Mouse (Mus musculus) CD4-positive helper T cell, adult 2 months (primary cell): ENCODE data around the gene Dnajc5.

Experiments used
- DNase-seq: peaks from one replicate; pipeline ENCODE4 v3.0.0-alpha.2; 2012; ENCODE audit warnings: low read depth, missing footprints, low spot score

Dnajc5 gene

DNA sequence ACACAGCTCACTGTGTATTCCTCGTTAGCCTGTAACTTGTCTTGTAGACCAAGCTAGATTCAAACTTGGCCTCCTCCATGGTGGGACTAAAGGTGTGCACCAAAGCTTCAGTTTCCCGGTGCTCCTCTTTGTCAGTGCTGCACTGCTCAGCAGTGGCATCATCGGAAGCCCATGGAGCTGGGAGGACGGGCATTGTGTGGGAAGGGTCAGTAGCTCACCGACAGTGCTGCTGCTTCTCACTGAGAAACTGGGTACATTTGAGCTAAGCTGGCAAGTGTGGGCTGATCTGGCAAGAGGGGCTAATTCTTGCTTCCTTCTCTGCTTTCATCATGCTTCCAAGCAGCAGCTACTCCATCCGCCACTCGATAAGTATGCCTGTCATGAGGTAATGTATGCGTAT is 9.1 kb upstream of the Dnajc5 start:
- DNase-seq, result no peak

DNA sequence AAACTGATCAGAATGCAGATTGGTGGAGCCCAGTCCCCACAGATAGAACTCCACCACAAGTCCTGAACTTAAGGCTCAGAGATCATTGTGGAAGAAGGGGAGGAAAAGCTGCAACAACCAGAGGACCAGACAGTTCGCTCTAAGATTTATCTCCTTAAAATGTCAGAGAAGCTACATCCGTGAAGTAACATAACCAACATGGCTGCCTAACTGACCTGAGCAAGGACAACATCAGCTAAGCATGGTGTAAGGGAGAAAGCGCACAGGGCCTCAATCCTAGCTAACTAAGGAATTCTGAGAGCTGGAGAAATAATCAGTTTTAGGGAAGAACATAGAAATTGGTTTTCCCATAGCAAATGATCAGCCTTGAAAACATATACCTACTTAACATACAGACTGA is 1.1 kb upstream of the Dnajc5 start:
- DNase-seq, result no peak

DNA sequence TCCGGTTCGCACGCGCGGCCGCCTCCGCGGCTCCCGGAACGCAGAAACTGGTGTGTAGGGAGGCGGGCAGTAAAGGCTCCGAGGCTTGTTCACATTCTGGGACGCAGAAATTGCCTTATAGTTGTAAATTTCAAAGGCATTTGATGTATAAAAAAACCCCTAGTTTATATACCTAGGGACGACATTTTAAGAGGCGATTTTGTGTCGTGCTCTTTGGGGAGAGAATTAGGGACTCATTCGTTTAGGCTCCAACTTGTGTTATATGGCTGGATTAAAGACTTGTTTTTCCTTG is 597 bp downstream of the Dnajc5 start:
- DNase-seq, result no peak

DNA sequence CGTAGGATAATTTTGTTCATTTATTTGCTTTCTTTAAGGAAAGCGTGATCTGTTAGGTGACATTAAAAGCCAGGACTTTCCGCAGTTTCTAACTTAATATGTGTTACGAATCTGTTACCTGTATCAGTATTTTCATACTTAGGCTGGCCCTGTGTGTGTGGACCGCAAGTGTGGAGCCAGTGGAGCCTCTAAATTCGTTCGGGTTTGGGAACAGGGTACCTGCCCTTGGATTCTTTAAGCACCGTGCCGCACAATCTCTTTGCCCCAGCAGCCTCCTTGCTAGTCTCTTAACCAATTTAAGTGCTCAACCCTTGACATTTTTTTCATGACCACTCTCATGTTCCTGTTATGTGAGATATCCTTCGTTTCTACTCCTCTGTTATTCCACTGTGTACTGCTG is 1.2 kb downstream of the Dnajc5 start:
- no peak for DNase-seq

DNA sequence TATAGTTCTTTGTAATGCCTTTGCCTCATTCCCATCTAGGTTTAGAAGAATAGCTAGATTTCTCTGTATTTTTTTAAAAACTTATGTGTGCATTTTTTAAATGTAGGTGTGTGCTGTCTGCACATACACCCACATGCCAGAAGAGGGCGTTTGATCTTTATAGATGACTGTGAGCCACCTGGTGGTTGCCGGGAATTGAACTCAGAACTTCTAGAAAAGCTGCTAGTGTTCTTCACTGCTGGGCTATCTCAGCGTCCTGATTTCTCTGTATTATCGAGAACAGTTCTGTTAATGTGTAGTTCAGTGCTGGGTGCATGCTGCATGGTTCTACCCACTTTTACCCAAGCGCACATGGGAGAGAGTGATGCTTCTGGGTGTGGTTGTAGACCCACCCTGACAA is 2.5 kb downstream of the Dnajc5 start:
- peak; percentile 73 for DNase-seq

DNA sequence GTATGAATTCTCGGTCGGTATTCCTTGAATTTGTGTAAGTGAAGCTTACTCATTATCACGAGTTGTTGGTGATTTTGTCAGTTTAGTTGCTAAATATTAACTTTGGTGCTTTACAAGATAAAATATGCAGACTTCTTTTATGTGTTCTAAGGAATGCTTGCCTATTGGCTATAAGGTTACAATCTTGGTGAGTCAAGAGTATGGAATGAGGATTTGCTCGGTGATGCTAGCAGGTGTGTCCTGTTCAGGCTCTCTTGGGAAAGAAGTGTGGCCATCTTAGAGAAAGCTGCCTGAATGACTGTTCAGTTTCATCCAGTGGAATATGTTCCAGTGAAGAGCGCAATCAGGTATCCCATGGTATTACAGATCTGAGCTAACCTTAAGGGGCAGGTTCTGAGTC is 5.2 kb downstream of the Dnajc5 start:
- DNase-seq, result no peak

DNA sequence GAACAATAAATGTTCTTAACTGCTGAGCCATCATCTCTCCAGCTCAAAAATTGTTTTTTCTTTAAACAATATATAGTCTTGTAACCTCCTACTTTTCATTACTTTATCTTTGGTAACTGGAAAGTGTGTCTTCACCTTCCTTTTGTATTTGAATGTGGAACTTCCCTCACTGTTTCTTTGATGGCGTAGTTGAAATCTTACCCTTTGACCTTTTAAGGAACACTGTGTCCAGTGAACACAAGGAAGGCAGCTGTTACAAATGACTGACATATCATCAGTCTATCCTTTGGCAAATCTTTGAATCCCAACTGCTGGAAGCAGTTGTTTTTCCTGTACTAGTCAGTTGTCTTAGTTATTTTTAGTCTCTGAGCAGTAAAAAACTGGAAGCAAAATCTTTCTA is 8.8 kb downstream of the Dnajc5 start:
- DNase-seq, result no peak

DNA sequence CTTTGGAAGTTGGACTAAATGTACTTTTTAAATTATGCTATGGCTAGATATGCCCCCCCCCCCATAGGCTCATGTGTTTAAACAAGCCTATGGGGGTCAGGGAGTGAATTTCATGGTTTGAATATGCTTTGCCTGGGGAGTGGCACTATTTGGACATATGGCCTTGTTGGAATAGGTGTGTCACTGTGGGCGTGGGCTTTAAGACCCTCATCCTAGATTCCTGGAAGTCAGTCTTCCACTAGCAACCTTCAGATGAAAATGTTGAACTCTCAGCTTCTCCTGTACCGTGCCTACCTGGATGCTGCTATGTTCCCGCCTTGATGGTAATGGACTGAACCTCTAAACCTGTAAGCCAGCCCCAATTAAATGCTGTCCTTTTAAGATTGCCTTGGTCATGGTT is 12.3 kb downstream of the Dnajc5 start:
- DNase-seq, result no peak

DNA sequence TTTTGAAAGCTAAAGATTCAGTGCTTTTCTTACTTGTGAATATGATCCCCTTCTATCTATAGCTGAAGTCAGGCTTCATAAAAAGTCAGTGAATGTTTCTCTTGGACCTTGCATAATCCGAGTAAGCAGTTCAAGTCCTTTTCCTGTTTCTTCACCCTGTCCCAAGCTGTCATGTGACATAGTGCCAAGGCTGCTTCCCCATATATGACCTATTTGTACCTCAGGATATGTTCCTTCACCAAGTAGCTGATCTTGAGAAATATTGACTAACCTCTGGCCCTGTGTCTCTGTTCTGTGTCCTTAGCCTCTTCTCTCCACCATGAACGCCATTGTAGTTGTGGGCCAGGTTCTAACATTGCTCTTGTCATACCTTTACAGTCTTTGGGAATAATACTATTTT is 16.1 kb downstream of the Dnajc5 start:
- DNase-seq, result no peak

DNA sequence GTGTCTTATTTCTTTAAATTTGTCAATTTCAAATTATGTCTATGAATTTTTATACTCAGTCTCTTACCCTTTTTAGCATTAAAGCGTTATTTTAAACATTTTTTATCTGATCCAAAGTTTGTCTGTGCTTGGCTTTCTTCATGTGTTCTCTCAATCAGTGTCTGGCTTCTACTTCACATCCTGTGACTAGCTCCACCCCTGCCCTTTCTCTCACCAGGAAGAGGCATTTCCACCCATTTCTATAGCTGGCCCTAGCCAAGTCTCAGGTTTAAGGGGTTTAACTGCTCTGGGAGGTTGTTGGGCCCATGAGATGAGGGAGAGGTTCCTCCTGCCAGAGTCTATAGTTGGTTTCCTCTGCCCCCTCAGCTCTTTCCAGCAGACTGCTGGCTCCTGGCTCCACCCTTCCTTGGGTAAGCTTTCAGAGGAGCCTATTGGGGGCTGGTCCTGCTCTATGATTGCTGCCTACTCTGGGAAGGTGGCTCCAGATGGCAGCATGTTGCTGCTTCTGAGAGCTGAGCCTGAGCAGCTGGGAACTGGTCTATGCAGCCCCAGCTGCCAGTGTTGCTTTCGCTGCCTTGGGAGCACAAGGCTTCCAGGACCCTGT is 17.3 kb downstream of the Dnajc5 start:
- no peak for DNase-seq

DNA sequence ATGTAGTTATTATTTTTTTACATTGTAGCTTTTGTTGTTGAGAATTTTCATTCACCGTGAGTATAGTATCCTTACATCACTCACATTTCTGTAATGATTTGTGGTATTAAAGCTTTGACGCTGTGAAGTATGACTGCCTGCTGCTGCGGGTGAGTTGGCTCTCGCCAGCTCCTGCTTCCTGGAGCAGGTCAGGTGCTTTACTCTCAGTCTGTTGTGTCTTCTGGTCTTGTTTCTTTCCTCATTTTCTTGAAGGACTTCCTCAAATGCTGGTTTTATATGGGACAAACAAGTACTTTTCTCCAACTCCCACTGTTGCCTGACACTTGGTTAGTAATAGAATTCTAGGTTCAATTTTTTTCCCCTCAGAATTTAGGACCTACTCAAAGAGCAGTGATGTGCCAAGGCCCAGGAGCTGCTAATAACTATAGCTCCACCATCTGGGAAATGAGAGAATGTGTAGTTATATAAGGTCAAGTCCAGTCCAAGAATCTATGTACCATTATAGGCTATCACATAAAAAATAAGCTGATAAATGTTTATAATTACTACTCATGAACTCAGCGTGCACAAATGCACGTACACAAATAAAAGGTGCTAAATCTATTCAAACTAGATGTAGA is 21.6 kb downstream of the Dnajc5 start:
- no peak for DNase-seq

DNA sequence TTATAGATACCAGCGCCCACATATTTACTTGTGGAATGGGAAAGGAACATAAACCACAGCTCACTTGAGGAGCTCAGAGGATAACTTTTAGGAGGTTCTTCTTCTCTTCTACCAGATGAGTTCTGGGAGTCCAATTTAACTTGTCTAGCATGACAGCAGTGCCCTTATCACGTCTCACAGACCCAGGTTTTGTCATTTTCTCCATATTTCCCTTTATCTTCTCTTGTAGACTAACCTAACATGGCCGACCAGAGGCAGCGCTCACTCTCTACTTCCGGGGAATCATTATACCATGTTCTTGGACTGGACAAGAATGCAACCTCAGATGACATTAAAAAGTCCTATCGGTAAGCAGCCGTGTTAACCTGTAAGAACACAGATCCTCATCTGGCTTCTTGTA is 25.9 kb downstream of the Dnajc5 start:
- DNase-seq, result no peak

DNA sequence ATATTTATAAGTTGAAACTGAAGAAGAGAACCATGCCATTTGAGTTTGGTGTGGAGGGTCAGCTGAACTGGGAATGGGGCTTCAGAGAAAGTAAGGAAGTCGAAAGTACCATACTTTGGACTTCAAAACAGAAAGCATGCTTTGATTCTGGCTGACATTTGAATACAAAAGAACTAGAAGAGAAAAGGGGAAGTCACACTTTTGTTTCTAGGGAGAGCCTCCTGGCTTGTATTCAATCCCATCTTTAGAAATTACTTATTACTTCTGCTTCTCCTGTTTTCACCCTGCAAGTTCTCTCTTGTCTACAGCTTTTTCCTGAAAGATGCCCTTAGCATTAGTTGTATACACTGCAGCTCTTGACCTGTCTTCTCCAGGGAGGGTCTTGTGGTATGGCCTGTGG is 27.9 kb downstream of the Dnajc5 start:
- no peak for DNase-seq

DNA sequence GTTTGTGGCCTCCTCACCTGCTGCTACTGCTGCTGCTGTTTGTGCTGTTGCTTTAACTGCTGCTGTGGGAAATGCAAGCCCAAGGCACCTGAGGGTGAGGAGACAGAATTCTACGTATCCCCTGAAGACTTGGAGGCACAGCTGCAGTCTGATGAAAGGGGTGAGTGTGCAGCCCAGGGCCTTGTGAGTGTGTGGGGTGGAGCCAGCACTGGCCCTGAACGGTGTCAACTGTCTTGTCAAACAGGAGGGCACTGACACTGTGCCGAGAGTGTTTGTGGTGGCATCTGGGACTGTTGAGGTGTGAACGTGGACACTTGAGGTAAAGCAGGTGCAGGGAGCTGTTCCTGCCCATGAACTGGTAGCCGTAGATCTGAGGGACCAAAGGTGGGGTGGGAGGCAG is 28.4 kb downstream of the Dnajc5 start:
- no peak for DNase-seq

DNA sequence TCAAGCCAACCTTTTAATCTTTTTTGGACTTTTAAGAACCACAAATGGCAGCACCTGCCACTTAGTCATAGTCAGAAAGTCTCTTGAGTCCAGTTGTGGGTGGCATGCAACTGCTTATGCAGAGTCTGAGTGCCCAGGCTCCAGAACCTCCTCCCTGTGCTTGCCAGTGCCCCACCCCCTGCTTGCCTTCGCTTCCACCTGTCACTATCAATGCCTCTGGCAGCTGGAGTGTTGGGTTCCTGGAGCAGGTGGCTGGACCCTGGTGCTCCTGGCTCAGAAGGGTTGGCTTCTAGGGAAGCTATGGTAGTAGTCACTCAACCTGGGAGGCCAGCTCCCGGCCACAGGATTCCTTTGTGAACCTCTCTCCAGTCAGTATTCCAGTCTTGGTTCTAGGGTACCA is 29.9 kb downstream of the Dnajc5 start:
- no peak for DNase-seq

DNA sequence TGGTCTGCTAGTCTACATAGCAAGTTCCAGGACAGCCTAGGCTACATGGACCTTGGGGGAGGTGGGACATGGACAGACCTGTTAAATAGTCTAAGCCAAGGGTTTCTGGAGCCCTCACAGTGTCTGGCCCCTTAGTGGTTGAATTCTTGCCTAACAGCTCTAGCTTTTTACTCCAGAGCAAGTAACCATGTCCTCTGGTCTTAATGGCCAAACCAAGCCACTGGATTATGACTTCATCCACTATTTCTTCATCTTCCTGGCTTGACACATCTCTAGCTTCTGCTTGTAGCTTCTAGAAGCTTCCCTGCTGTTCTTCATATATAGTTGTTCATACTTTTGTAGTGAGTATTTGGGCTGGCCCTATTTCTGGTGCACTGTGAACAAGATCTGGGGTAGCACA is 33.5 kb downstream of the Dnajc5 start:
- DNase-seq, result no peak

DNA sequence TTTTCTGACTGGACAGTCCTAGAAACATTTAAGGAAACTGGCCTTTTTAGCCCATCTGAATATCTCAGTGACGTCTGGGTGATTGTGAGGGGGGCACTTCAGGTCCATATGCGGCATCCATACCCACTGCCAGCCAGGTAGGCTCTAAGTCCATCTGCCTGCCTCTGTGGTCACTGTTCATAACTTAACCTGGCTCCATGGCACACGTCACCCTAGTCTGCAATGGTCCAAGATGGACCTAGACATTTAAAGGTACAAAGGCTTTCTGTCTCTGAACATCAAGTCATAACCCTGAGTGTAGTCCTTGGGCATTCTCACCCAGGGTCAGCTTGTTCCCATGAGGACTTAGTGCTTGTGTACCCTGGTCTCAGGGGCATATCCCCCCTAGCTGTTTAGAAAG is 47.1 kb downstream of the Dnajc5 start:
- DNase-seq, result no peak

DNA sequence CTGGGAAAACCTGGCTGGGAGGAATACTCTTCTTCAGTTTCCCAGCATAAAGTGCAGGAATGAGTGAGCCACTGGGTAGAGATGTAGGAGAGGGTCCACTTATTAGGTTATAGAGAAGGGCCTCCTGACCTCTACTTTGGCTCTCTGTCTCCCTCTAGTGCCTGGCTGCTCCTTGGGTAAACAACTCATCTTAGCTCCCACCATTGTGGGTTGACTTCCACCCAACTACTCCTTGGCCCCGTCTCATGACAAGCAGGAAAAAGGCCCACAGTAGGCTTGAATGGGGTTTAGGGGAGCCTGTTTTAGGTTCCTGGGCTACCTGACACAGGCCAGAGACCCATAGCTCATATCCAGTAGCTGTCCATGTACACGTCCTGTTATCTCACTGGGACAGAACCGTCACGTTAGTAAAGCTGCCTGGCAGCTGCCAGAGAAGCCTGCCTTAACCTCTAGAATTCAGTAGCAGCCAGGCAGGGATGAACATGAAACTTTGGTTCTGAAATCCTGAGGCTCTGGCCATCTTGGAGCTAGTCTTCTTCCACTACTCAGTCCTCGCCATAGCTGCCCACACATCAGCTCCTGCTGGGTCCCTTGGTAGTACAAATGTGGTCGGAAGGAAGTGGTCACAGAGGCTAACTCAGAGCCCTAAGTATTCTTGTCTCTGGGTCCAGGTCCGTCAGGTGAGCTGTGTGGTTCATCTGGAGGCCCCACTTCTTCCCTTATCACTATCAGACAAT is 48.2 kb downstream of the Dnajc5 start:
- peak; percentile 59 for DNase-seq

DNA sequence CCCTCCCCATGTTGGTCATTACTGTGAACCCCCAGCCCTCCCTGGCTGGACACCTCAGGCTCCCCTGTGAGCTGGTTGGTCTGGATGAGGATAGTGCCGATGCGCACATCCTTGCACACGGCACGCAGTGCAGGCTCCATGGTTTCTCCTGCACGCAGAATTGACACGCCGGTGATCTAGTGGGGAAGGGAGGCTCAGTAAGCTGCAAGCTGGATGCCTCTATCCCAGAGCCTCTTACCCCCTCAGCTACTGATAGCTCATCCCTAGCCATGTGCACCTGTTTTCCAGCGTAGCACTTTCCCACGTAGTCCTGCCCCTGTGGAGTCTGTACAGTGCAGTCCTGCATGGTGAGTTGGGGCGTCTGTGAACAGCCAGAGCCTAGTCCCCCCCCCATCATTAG is 49.6 kb downstream of the Dnajc5 start:
- no peak for DNase-seq

DNA sequence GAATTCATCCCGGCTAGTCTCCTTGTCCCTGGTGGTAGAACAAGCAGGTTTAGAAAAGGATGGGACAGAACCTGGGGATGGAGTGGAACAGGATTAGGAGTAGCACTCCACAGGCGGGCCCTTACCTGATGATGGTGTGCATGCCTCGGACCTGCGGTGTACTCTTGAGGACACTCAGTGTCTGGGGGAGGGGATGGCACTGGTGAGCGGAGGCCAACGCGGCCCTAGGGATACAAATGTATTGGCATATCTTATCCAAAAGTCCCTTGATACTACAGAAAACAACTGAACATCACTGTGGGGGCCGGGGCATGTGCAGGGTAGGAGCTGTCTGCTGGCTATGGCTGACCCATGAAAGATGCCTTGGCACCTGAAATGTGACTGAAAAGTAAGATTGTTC is 50.1 kb downstream of the Dnajc5 start:
- no peak for DNase-seq

DNA sequence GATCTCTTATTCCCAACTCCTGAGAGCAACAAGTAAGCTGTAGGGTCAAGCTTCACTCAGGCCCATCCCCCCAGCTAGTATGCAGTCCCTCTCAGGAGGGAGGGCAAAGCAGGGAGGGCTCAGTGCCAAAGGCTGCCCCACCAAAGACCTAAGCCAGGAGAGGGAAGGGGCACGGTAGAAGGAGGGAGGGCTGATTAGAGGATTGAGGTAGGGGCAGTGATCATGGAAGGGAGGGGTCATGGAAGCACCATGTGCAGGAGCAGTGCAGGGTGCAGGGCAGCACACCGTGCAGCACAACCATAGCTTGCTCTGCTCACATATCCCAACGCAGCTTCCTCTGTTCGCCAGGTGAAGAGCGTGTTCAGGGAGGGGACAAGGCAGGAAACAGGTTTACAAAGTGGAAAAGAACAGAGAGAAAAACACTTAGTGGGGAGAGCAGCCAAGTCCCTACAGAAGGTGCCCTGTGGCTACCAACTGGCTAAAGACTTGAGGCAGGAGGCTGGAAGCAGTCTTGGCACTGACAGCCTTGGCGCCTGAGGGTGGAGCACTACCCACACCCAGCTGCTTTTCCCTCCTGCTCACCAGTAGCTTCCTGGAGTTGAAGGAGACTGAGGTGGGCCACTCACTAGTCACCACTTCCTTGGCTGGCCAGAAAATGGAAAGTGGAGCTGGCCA is 50.8 kb downstream of the Dnajc5 start:
- DNase-seq, result no peak

DNA sequence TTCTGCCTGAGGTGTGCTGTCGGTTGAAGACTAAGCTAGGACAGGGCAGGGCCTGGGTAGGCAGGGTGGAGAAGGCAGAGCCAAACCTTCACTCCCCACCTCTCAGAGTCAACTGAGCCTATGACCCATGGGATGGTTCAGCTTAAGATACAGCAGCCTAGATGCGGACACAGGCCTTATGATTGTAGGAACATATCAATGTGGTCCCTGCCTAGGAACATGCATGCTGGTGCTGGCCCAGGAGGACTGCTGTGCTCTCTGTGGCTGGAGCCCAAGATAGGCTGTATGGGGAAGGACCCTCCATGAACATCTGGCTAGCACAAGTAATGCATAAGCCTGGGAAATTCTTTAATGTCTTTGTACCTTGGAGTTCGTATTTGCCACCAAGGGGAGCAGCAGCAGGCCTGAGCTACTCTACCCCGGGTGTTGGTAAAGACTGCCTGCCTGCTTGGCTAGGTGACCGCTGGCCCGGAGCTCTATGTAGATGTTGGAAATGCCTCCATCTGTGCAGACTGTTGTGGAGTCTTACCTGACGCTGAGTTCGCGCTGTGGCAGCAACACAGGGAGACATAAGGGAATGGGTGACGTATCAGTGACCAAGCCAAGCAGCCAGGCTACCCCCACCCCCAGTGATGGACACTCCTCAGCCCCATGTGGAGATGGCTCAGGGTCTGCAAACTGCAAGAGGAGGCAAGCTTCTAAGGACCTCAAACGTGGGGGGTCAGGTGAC is 51.8 kb downstream of the Dnajc5 start:
- DNase-seq, result no peak
